In the genomic region with DNA sequence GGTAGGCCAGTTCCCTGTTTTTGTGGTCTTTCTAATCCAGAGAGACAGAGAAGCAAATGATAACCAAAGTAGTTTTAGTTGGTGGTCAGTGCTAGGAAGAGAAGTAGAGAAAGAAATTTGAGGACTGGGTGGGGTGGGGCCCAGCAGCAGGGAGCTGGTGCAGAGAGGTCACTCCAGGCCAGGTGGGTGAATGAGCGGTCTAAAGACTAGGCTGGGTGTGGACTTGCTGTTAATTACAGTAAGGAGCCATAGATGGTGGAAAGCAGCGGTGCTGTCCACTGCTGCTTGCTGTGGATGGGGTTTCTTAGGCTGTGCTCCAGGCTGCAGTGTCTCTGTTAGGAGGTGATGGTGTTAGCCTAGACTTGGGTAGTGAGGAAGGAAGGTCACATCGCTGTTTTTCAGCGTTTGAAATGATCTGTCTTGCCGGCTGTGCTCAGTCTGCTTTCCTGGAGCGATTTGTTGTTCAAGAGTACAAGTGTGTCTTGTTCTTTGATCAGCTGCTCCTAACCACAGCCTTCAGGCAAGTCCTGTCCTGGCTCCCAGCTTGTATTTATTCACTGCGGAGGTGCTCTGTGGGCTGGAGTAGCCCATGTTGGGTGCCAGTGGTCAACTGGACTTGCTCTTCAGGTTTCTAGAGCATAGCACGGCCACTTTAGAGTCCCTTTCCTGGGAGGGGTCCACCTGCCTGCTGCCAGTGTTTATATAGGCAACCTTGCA, we compare ENCODE assay signal across 16 mouse cellular contexts.
DNase-seq lines count a peak whose midpoint lies in the region; ATAC-seq and TF ChIP-seq lines count a peak whose summit lies in the region.
"Had no signal": no experiment of that assay in that cellular context is flagged by ENCODE, and none has a peak within 500 bp of the region (broad histone marks: within the 10 kb centered on the region; RNA-seq: fewer than 3 reads in every experiment).

No protein-coding gene starts in this region.

- no peaks in the 10 kb centered on the region for H3K27me3 ChIP-seq in heart, embryonic 11.5 days (ENCODE audit: control insufficient read depth, insufficient read depth, low read length)
- no peaks in the 10 kb centered on the region for H3K27me3 ChIP-seq in heart, embryonic 10.5 days (ENCODE audit: insufficient read depth, poor library complexity, severe bottlenecking)
- no peaks in the 10 kb centered on the region for H3K27me3 ChIP-seq in megakaryocyte, embryonic 14.5 days (replicated peaks)
- no peaks in the 10 kb centered on the region for H3K27me3 ChIP-seq in intestine, embryonic 16.5 days (replicated peaks; ENCODE audit: control insufficient read depth, insufficient read depth, low read length)
- no peaks in the 10 kb centered on the region for H3K27me3 ChIP-seq in stomach, postnatal 0 days (ENCODE audit: control insufficient read depth, insufficient read depth, low read length)
- H3K27me3 ChIP-seq: neural tube, embryonic 15.5 days had no signal

- no peak for ATAC-seq in heart, embryonic 11.5 days (replicated peaks; ENCODE audit: insufficient number of reproducible peaks, low FRiP score, low TSS enrichment)
- no peak for ATAC-seq in megakaryocyte, adult 5-6 weeks (ENCODE audit: poor library complexity, severe bottlenecking)
- ATAC-seq in intestine, embryonic 16.5 days: no peak
- no peak for ATAC-seq in stomach, postnatal 0 days (ENCODE audit: low FRiP score, low TSS enrichment)
- ATAC-seq: inflammation-experienced regulatory T-cells, adult 6 months had no signal

- H3K4me2 ChIP-seq in heart, embryonic 11.5 days: no peak overlapping the region
- no peak overlapping the region for H3K4me2 ChIP-seq in intestine, embryonic 16.5 days (ENCODE audit: low read depth, low read length)
- H3K4me2 ChIP-seq in stomach, postnatal 0 days (replicated peaks; ENCODE audit: low read depth): no peak overlapping the region
- H3K4me2 ChIP-seq: neural tube, embryonic 15.5 days had no signal

- 58% methylated on average over 8 of the region's 8 CpGs for WGBS in heart, embryonic 11.5 days (ENCODE audit: insufficient replicate concordance)
- WGBS in heart, embryonic 10.5 days: 62% methylated on average over 8 of the region's 8 CpGs
- 56% methylated on average over 8 of the region's 8 CpGs for WGBS in intestine, embryonic 16.5 days
- WGBS in stomach, postnatal 0 days: 49% methylated on average over 8 of the region's 8 CpGs

- no peaks in the 10 kb centered on the region for H3K36me3 ChIP-seq in heart, embryonic 11.5 days (ENCODE audit: control insufficient read depth, insufficient read depth, low read length)
- no peaks in the 10 kb centered on the region for H3K36me3 ChIP-seq in heart, embryonic 10.5 days
- no peaks in the 10 kb centered on the region for H3K36me3 ChIP-seq in megakaryocyte, embryonic 14.5 days (replicated peaks; ENCODE audit: low read length)
- no peaks in the 10 kb centered on the region for H3K36me3 ChIP-seq in intestine, embryonic 16.5 days (ENCODE audit: control insufficient read depth, insufficient read depth, low read length)
- H3K36me3 ChIP-seq in stomach, postnatal 0 days (ENCODE audit: control insufficient read depth, insufficient read depth, low read length): no peaks in the 10 kb centered on the region
- H3K36me3 ChIP-seq: neural tube, embryonic 15.5 days had no signal

- no peak for TF ChIP-seq CTCF in stomach, postnatal 0 days (IDR thresholded peaks at IDR 0.05; ENCODE audit: low read depth)

- no peak overlapping the region for H3K9ac ChIP-seq in heart, embryonic 11.5 days (ENCODE audit: low read depth, low read length)
- no peak overlapping the region for H3K9ac ChIP-seq in intestine, embryonic 16.5 days (ENCODE audit: low read depth, low read length)
- no peak overlapping the region for H3K9ac ChIP-seq in stomach, postnatal 0 days (ENCODE audit: low read length)
- H3K9ac ChIP-seq: neural tube, embryonic 15.5 days had no signal

- TF ChIP-seq EP300 in stomach, postnatal 0 days (optimal IDR thresholded peaks at IDR 0.05): no peak

- peaks cover 44% of the 10 kb centered on the region for H3K4me1 ChIP-seq in heart, embryonic 11.5 days (ENCODE audit: control insufficient read depth, insufficient read depth, low read length)
- H3K4me1 ChIP-seq in heart, embryonic 10.5 days: peaks cover 60% of the 10 kb centered on the region
- peaks cover 62% of the 10 kb centered on the region for H3K4me1 ChIP-seq in megakaryocyte, embryonic 14.5 days
- H3K4me1 ChIP-seq in intestine, embryonic 16.5 days (ENCODE audit: control insufficient read depth, insufficient read depth, low read length): peaks cover 40% of the 10 kb centered on the region
- peaks cover 3% of the 10 kb centered on the region; the same call in 1 of the 2 replicates for H3K4me1 ChIP-seq in stomach, postnatal 0 days (replicated peaks; ENCODE audit: control insufficient read depth, insufficient read depth)

- H3K9me3 ChIP-seq in heart, embryonic 11.5 days (replicated peaks; ENCODE audit: control insufficient read depth, low read length): no peaks in the 10 kb centered on the region
- H3K9me3 ChIP-seq in heart, embryonic 10.5 days: no peaks in the 10 kb centered on the region
- no peaks in the 10 kb centered on the region for H3K9me3 ChIP-seq in megakaryocyte, embryonic 14.5 days
- H3K9me3 ChIP-seq in intestine, embryonic 16.5 days (ENCODE audit: control insufficient read depth, low read length): no peaks in the 10 kb centered on the region
- H3K9me3 ChIP-seq in stomach, postnatal 0 days (ENCODE audit: control insufficient read depth, low read length): no peaks in the 10 kb centered on the region
- H3K9me3 ChIP-seq: neural tube, embryonic 15.5 days had no signal

- no peak overlapping the region for H3K4me3 ChIP-seq in heart, embryonic 11.5 days (ENCODE audit: low read depth, low read length)
- H3K4me3 ChIP-seq in heart, embryonic 10.5 days: no peak overlapping the region
- peak overlapping the region; percentile 46 for H3K4me3 ChIP-seq in megakaryocyte, embryonic 14.5 days (replicated peaks)
- no peak overlapping the region for H3K4me3 ChIP-seq in intestine, embryonic 16.5 days (ENCODE audit: low read length)
- H3K4me3 ChIP-seq in stomach, postnatal 0 days (ENCODE audit: low read depth, low read length): no peak overlapping the region
- H3K4me3 ChIP-seq: heart, adult 2 months; neural tube, embryonic 15.5 days had no signal

- DNase-seq in heart, embryonic 10.5 days (ENCODE audit: low spot score): no peak
- no peak for DNase-seq in stomach, postnatal 0 days (ENCODE audit: low spot score)
- no peak for DNase-seq in ovary, adult 18-20 months (ENCODE audit: low spot score)
- DNase-seq in cerebellum, postnatal 4 days (ENCODE audit: low spot score in 2 of 2): no peak
- DNase-seq: cerebellum, adult 2 months; heart, postnatal 36 days; lung, postnatal 14 days; midbrain, embryonic 14.5 days; right cerebral cortex, postnatal 25 days had no signal

- peak overlapping the region; percentile 29; the same call in 1 of the 2 replicates for H3K27ac ChIP-seq in heart, embryonic 11.5 days (ENCODE audit: low read depth, low read length)
- no peak overlapping the region for H3K27ac ChIP-seq in heart, embryonic 10.5 days
- H3K27ac ChIP-seq in intestine, embryonic 16.5 days (ENCODE audit: low read length): peak overlapping the region; percentile 7; the same call in 1 of the 2 replicates
- H3K27ac ChIP-seq in stomach, postnatal 0 days (replicated peaks): 0 out of 2 replicates have a peak overlapping the region, but pooled peaks have one; percentile 9
- H3K27ac ChIP-seq: heart, adult 2 months; neural tube, embryonic 15.5 days had no signal
